Mouse (Mus musculus): ENCODE data around the gene Mdfic.

Mdfic gene

DNA sequence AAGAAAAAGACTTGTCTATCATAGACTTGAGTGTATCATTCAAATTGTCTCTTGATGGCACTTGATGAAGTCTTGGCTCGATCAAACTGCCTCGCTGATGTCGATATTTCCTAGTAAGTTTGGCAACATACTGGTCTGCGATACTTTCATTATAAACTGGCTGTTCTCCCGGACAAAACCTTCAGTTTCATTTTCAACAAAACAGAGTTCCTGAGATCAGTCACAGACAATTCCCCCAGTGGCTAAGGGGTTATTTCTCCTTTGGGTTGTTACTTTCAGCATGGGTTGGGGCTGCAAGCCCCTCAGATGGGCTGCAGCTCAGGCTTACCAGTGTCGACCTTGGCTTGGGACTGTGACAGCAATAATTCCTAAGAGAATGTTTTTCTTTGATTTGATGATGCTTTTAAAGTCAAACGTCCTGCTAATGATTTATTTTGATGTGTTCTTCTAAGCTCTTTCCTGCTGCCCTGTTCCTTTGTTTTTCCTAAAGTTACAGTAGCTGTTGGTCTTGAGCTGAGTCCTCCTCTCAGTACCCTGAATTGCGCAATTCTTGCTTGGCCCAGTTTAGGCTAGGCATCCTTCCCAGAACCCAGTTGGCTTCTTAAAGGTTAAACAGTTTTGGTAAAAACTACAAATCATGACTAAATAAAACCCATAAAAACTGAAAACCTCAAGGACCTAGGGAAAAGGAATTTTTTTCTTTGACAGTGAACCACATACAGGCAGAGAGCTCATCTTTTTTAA lies 73.3 kb downstream of the Mdfic start:
- no peak for DNase-seq

DNA sequence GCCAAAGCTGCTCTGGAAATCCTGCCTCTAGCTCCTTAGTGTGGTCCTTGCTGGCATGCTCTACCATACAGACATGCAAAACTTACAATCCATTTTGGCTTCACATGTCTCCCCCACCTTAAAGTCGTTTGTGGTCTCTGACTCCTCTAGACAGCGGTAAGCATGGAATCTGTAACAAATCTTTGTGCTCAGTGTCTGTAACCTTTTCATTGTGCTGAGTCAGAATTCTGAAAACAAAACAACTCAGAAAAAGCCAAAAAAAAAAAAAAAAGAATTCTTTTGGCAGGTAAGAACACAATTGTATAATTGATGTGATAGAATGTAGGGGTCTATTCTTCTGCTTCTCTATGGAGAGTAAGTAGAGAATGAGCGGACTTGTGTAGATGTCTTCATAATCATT lies 74.3 kb downstream of the Mdfic start:
- no peak for DNase-seq

DNA sequence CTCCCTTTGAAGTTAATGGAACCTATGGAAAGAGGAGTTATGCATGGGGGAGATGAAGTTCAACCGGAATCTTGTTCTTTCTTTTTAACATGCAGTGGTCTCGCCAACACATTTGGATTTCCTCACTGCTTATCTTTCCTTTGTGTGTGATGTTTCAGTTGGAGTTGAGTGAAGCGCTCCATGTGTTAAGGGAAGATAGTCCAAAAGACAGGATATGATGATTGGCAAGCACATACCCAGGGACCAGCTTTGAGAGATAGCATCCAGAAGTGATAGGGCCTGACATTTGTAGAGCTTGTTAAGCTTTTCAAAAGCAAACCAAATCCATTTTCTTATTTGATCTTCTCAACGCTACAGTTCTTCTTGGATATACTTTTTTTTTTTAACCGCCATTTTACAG lies 86.9 kb downstream of the Mdfic start:
- DNase-seq = no peak

DNA sequence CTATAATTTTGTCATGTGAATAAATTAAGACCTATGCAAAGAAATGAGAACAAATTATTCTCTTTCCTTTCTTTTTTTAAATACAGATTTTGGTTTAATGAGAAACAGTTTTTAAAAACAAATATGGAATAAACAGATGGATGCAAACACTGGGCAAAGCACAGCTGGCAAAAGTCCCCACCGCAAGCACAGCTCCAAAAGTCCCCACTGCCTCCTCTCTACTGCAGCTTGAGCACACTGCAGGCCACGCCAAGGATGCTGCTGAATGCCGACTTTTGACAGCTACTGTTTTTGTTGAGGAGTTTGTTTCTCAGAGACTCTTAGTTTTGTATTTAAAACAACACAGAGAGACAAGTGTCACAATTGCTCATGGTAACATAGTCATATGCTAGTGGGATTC lies 104.8 kb downstream of the Mdfic start:
- DNase-seq = no peak

DNA sequence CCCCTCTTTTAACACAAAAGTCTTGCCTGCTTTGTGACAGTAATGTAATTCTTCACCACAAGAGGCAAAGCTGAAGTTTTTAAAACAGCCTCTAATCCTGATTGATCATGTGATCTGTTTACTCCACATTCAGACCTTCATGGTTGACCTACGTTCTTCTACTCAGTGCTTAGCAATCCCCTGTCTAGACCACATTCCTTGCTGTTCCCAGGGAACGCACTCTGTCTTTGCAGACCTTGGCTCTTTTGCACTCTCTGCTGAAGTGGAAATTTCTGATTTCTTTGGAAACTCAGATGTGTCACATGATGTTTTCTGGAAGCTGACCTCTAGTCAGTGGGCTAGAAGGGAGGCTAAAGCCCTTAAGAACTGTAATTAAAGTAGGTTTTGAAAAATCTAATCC lies 109.4 kb downstream of the Mdfic start:
- DNase-seq = no peak

DNA sequence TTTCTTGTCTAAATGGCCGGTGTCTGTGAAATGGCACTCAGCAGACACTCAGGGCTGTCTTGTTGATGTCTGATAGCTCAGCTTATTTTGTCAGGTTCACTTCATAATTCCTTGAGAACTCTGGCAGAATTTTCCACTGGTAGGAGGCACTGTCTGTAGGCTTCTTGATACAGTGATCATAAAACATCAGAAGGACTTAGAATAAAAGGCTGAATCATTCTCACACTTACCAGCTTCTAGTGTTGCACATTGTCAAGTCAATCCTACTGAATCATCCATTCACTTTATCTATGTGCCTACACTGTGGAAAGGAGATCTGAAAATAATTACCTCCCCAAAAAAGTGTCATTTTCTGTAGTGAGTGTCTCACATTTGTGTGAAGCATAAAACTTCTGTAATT lies 110.2 kb downstream of the Mdfic start:
- DNase-seq = no peak

DNA sequence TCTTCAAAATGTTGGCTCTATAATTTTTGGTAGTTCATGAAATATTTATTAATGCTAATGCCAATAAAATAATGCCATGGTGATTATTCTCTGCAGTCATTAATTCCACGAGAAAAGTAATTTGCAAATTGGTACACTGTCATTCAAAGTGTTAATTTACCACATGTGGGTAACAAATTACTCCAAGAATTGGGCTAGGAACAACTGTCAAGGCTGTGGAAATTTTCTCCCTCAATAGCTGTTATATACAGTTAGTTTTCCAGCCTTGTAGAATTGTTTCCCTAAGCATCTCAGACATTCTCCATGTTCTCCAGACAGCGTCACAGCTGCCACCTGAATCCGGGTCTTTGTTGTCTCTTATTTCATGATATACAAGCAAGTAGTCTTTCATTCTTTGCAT lies 117.2 kb downstream of the Mdfic start:
- no peak for DNase-seq

DNA sequence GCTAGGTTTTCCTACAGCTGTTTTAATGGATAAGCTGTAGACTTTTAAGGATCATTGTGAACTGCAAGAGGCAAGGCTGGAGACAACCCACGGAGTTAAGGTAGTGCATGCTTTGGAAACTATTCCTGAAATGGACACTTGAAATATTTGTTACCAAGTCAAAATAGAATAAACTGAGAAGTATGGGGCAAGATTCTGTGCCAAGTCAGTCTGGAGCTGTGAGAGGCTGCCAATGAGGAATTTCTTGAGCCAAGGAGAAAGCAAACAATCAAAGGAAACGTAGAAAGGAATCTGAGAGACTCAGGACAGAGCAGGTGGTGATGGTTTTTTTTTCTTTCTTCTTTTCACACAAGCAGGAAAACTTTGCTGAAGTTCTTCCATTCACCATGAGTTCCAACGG lies 119.4 kb downstream of the Mdfic start:
- no peak for DNase-seq

DNA sequence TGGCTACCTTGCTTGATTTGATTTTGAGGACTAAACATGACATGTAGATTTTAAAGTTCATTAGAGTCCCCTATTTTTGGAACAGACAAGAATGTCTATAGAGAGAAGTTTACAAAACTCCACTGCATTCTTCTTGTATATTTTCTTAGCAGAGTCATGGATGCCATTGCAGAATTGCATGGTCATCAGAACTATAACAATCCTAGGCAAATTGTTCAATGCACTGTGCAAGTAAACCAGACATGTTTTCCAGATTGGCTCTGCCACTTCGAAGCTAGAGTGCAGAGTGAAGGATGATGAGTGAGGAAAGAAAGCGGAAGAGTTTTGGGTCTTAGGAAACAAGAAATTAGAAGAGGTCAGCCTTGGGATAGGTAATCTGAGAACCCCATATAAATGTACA lies 120.0 kb downstream of the Mdfic start:
- DNase-seq = no peak

DNA sequence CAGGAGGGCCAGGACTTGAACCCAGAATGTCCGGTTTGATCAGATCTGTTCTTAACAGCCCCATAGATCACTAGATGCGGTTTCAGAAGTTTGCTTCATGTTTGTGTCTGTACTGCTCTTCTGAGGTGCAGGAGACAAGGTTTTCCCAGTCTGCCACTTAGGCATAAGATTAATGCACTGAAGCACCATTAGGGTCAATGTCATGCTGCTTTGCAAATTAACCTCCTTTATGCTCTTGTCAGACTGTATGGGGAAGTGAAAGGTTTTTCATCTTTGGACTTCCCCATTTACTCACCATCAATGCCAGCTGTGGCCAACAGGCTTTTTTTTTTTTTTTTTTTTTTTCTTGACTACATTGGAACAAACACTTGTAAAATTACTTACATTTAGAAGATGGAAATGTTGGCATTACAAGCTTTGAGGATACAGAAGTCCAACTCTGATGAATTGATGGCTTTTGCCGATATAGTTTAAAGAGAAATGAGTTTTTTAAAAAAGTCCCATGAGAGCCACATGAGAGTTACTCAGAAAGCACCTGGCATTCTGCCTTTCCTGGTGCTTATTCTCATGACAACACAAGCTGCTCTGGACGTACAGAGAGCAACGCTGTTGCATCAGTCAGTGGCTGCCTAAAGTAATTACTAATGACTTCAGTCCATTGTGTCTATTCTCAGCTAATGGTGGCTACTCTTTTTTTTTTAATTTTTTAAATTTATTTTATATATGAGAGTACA lies 121.2 kb downstream of the Mdfic start:
- DNase-seq = no peak

DNA sequence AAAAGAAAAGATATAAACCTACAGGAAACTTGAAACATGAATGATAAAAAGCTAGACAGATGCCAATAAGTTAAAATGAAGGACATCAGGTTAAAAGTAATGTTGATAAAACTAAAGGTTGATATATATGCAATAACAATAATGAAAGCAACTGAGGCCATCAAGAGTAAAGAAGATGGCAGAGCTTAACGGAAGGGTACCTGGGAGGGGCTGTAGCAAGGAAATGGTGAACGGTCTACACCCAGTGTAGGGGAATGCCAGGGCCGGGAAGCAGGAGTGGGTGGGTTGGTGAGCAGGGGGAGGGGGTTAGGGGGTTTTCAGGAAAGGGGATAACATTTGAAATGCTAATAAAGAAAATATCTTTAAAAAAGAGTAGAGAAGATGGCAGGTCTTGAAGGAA lies 122.8 kb downstream of the Mdfic start:
- DNase-seq = no peak

DNA sequence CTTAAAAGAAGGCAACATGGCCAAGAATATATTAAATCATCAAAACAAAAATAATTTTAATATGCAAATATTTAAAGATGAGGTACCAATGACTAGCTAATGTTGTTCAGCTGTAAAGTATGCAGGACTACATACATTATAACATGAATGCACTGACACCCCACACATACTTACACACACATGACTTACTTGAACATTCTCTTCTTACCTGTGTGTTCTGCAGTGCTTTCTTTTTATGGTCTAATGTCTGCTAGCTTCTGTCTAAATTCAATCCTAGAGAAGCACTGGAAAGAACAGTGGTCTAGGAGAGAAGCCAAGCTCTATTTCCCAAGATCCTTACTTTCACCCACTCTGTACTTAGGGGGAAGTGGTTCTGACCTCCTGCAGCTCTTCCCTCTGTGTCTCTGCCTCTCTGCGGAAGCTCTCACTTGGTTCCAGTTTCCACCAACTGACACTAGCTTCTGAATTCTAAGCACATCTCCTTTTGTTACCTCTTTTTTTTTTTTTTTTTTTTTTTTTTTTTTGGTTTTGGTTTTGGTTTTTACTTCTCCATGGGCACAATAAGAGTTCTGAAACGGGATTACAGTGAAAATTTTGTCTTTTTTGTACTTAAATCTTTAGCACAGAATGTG lies 125.4 kb downstream of the Mdfic start:
- DNase-seq = no peak
